Mouse (Mus musculus) liver, adult 2 months (tissue): ENCODE results near the gene Afg1l. TPM values are rescaled to one million over a fixed set of nuclear protein-coding genes. Genes with fewer than 3 reads are reported as not detected.

ENCODE experiments used
- DNase-seq: peaks from one replicate; pipeline ENCODE4 v3.0.0-alpha.2; 2011; ENCODE audit warnings: low read depth, low spot score; ENCODE audit errors: extremely low read depth
- H3K27ac ChIP-seq: fragments of 200-500 bp; replicated peaks from 2 replicates; pipeline ENCODE4 v1.5.1; 2012; ENCODE audit warnings: low read depth, mild to moderate bottlenecking, control low read depth, inconsistent platforms, low read length; ENCODE audit not compliant: insufficient read depth
- H3K27me3 ChIP-seq: fragments of 200-500 bp; 2 replicates; pipeline ENCODE4 v1.6.1; 2012; ENCODE audit warnings: mild to moderate bottlenecking, moderate library complexity, low read length, inconsistent platforms; ENCODE audit not compliant: control insufficient read depth, insufficient read depth
- H3K36me3 ChIP-seq: fragments of 200-500 bp; 2 replicates; pipeline ENCODE4 v1.6.1; 2012; ENCODE audit warnings: low read length, inconsistent platforms; ENCODE audit not compliant: control insufficient read depth, insufficient read depth
- H3K4me1 ChIP-seq: fragments of 200-500 bp; 2 replicates; pipeline ENCODE4 v1.6.1; 2011; ENCODE audit warnings: low read length; ENCODE audit not compliant: control insufficient read depth, insufficient read depth
- H3K4me3 ChIP-seq: fragments of 200-500 bp; 2 replicates; pipeline ENCODE4 v1.5.1; 2011; ENCODE audit warnings: low read depth, mild to moderate bottlenecking, control low read depth, low read length, moderate library complexity; ENCODE audit not compliant: insufficient read depth
- H3K79me2 ChIP-seq: fragments of 200-500 bp; 2 replicates; pipeline ENCODE4 v1.6.1; 2012; ENCODE audit warnings: inconsistent platforms, mild to moderate bottlenecking, low read length, moderate library complexity; ENCODE audit not compliant: control insufficient read depth, insufficient read depth
- H3K9ac ChIP-seq: fragments of 200-500 bp; 2 replicates; pipeline ENCODE4 v1.6.1; 2012; ENCODE audit warnings: low read depth, mild to moderate bottlenecking, control low read depth, inconsistent platforms, low read length
- CTCF ChIP-seq: fragments of 200-500 bp; IDR thresholded peaks from 2 replicates; pipeline ENCODE4 v1.5.1; 2011; ENCODE audit warnings: low read depth, low read length, control low read depth
- POLR2A ChIP-seq: fragments of 200-500 bp; IDR thresholded peaks from 2 replicates; pipeline ENCODE4 v1.6.1; 2011; ENCODE audit warnings: low read length, control low read depth; ENCODE audit not compliant: insufficient read depth; ENCODE audit errors: extremely low read depth
- WGBS: fragments of 180-500 bp; shearing (Covaris S2); methylation state at CpG from one replicate; pipeline ENCODE4 v1.1.7; 2018; 5-methylcytosine and 5-hydroxymethylcytosine counted together
- polyA plus RNA-seq: library from polyadenylated mRNA; depleted of rRNA; stranded (reverse); fragments of >200 nt; gene quantifications from 2 replicates; pipeline ENCODE4 v1.2.3, GENCODE M21; 2012
- total RNA-seq: library from RNA; depleted of rRNA; stranded (reverse); fragments of >200 nt; gene quantifications from 2 replicates; pipeline ENCODE4 v1.2.3, GENCODE M21; 2014

Afg1l gene
- total and polyA plus RNA-seq, 2 experiments: 3.3 to 10.2 TPM

GRCm38 (mm10) chr10:42291360-42291759 is 187.0 kb downstream of the Afg1l start:
- DNase-seq: peak; percentile 34
- H3K36me3 ChIP-seq: no peaks in the 10 kb centered on the region
- no peaks in the 10 kb centered on the region for H3K79me2 ChIP-seq
- WGBS: 61% methylated on average over 5 of the region's 5 CpGs
- no peak overlapping the region for H3K4me3 ChIP-seq
- TF ChIP-seq POLR2A: no peak
- peak; percentile 82 for TF ChIP-seq CTCF
- no peak overlapping the region for H3K27ac ChIP-seq
- no peak overlapping the region for H3K9ac ChIP-seq
- no peaks in the 10 kb centered on the region for H3K27me3 ChIP-seq
- H3K4me1 ChIP-seq: no peaks in the 10 kb centered on the region

GRCm38 (mm10) chr10:42287666-42288065 is 190.7 kb downstream of the Afg1l start:
- H3K9ac ChIP-seq: no peak overlapping the region
- H3K4me1 ChIP-seq: no peaks in the 10 kb centered on the region
- no peaks in the 10 kb centered on the region for H3K79me2 ChIP-seq
- no peaks in the 10 kb centered on the region for H3K27me3 ChIP-seq
- H3K4me3 ChIP-seq: no peak overlapping the region
- WGBS: 92% methylated on average over 1 of the region's 1 CpGs
- no peak for TF ChIP-seq CTCF
- no peak for TF ChIP-seq POLR2A
- no peak overlapping the region for H3K27ac ChIP-seq
- no peaks in the 10 kb centered on the region for H3K36me3 ChIP-seq
- DNase-seq: no peak

GRCm38 (mm10) chr10:42278307-42278850 is 200.0 kb downstream of the Afg1l start:
- H3K36me3 ChIP-seq: no peaks in the 10 kb centered on the region
- DNase-seq: no peak
- TF ChIP-seq CTCF: no peak
- no peak for TF ChIP-seq POLR2A
- peaks cover 4% of the 10 kb centered on the region; the same call in 1 of the 2 replicates for H3K4me1 ChIP-seq
- peak overlapping the region; percentile 77 for H3K9ac ChIP-seq
- peak overlapping the region; percentile 91 for H3K27ac ChIP-seq
- H3K4me3 ChIP-seq: peak overlapping the region; percentile 69
- WGBS: 5% methylated on average over 38 of the region's 38 CpGs
- peaks cover 9% of the 10 kb centered on the region; the same call in 1 of the 2 replicates for H3K79me2 ChIP-seq
- H3K27me3 ChIP-seq: no peaks in the 10 kb centered on the region

- Histone ChIP-seq H3K36me3 (no peaks in the 10 kb centered on the region), H3K4me3 (peak overlapping the region; percentile 79), H3K79me2 (peaks cover 9% of the 10 kb centered on the region; the same call in 1 of the 2 replicates), H3K27me3 (no peaks in the 10 kb centered on the region), H3K27ac (peak overlapping the region; percentile 91), H3K4me1 (peaks cover 4% of the 10 kb centered on the region; the same call in 1 of the 2 replicates), H3K9ac (peak overlapping the region; percentile 98)
- TF ChIP-seq POLR2A: peak; percentile 74
- TF ChIP-seq CTCF: no peak
- DNase-seq: peak; percentile 95
- WGBS: under 1% methylated on average over 77 of the region's 78 CpGs
Measured at GRCm38 (mm10) chr10:42277476-42278306, 200.7 kb downstream of the Afg1l start.

- peak within 1 kb of the TSS; percentile 90 for H3K27ac ChIP-seq
Measured at GRCm38 (mm10) chr10:42276507-42277345, 201.6 kb downstream of the Afg1l start, which contains the start of gene Foxo3. Gene Foxo3 (minus strand): TSS chr10:42276755.

More at GRCm38 (mm10) chr10:42276507-42277345, 201.6 kb downstream of the Afg1l start, which contains the start of gene Foxo3:
- H3K36me3 ChIP-seq: peaks cover 3% of the 10 kb centered on the region; the same call in 1 of the 2 replicates
- H3K79me2 ChIP-seq: peaks cover 14% of the 10 kb centered on the region; the same call in 1 of the 2 replicates
- TF ChIP-seq CTCF: no peak
- TF ChIP-seq POLR2A: peak; percentile 99
- H3K9ac ChIP-seq: peak within 1 kb of the TSS; percentile 98
- DNase-seq: peak; percentile 76
- H3K27me3 ChIP-seq: no peaks in the 10 kb centered on the region
- WGBS: under 1% methylated on average over 85 of the region's 88 CpGs
- H3K4me3 ChIP-seq: peak within 1 kb of the TSS; percentile 79
- peaks cover 11% of the 10 kb centered on the region for H3K4me1 ChIP-seq
